Mouse (Mus musculus): ENCODE measurements around the gene Gpr27. TPM values are rescaled to one million over a fixed set of nuclear protein-coding genes. Genes with fewer than 3 reads are reported as not detected.

Gpr27 gene
- polyA plus RNA-seq, 1 experiment from 2014 or later, result 2.9 TPM

DNA sequence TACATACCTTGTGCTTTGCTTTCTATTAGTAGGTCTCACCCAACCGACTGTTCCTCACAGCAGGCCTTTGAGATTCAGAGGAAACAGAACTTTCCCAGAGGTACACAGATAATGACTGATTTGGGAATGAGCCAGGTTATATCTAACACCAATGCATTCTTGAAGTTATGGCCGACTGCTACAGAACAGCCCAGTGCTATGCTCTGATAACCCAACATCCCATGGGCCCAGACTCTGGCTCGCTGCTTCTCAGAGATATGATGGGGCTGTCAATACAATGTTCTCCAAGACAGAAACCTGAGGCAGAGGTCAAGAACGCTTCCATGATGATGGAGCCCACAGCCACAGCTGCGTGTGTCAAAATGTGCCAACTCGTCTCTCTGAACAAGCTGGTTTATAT, 4.0 kb upstream of the Gpr27 start:
- 86% methylated on average over 6 of the region's 6 CpGs for WGBS
- DNase-seq (ENCODE audit: low spot score), result no peak
- Histone ChIP-seq H3K9me3 (ENCODE audit: control insufficient read depth, low read length) (no peaks in the 10 kb centered on the region), H3K36me3 (ENCODE audit: control insufficient read depth, insufficient read depth, low read length) (no peaks in the 10 kb centered on the region), H3K27me3 (ENCODE audit: control insufficient read depth, insufficient read depth, low read length) (peaks cover 25% of the 10 kb centered on the region), H3K9ac (ENCODE audit: low read length) (no peak overlapping the region), H3K4me1 (ENCODE audit: control insufficient read depth, insufficient read depth, low read length) (peaks cover 5% of the 10 kb centered on the region; the same call in 1 of the 2 replicates), H3K4me3 (ENCODE audit: low read depth, low read length) (no peak overlapping the region), H3K27ac (replicated peaks; ENCODE audit: low read depth, low read length) (no peak overlapping the region), H3K4me2 (ENCODE audit: low read depth, severe bottlenecking) (no peak overlapping the region)
- no peak for ATAC-seq (ENCODE audit: insufficient number of reproducible peaks, low FRiP score, low TSS enrichment, low read depth)

DNA sequence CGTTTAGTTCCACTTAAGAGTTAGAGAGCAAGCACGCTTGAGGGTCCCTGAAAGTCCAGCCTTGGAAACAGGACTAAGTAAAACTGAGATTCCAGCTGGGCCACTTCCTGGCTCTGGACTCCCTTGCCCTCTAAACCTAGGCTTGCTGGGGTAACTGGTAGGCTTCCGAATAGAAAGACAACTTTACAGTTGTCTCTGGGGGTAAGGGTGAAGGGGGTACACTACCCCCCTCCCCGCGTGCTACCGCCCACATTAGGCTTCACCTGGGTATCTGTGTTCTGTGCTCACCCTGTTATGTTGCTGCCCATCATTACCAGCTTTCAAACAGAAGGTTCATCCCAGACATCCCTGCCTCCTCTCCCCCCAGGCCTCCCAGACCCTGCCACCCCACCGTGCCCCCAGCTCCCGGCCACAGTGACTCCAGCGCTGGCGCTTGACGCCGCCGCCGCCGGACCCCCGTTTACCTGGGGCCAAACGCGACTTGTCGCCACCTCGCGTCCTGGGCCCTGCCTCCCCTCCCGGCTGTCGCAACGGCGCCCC, 743 bp upstream of the Gpr27 start:
- ATAC-seq (ENCODE audit: insufficient number of reproducible peaks, low FRiP score, low TSS enrichment, low read depth), result 0 out of 2 replicates have a peak, but pooled peaks have one; percentile 44
- H3K4me2 ChIP-seq (ENCODE audit: low read depth, severe bottlenecking), result peak overlapping the region; percentile 88
- DNase-seq (ENCODE audit: low spot score), result no peak

DNA sequence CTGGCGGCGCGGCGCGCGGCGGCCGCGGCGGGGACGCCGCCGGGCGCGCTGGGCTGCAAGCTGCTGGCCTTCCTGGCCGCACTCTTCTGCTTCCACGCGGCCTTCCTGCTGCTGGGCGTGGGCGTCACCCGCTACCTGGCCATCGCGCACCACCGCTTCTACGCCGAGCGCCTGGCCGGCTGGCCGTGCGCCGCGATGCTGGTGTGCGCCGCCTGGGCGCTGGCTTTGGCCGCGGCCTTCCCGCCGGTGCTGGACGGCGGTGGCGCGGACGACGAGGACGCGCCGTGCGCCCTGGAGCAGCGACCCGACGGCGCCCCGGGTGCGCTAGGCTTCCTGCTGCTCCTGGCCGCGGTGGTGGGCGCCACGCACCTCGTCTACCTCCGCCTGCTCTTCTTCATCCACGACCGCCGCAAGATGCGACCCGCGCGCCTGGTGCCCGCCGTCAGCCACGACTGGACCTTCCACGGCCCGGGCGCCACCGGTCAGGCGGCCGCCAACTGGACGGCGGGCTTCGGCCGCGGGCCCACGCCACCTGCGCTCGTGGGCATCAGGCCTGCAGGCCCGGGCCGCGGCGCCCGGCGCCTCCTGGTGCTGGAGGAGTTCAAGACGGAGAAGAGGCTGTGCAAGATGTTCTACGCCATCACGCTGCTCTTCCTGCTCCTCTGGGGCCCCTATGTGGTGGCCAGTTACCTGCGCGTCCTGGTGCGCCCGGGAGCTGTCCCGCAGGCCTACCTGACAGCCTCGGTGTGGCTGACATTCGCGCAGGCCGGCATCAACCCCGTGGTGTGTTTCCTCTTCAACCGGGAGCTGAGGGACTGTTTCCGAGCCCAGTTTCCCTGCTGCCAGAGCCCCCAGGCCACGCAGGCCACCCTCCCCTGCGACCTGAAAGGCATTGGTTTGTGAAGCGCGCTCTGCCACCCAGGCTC, 700 bp downstream of the Gpr27 start:
- Histone ChIP-seq H3K27me3 (ENCODE audit: control insufficient read depth, insufficient read depth, low read length) (peaks cover 47% of the 10 kb centered on the region), H3K4me2 (ENCODE audit: low read depth, severe bottlenecking) (peak overlapping the region; percentile 88)

More for the DNA sequence above, 743 bp upstream of the Gpr27 start:
- Histone ChIP-seq H3K9me3 (ENCODE audit: control insufficient read depth, low read length) (no peaks in the 10 kb centered on the region), H3K27ac (replicated peaks; ENCODE audit: low read depth, low read length) (no peak overlapping the region), H3K4me3 (ENCODE audit: low read depth, low read length) (peak overlapping the region; percentile 63), H3K36me3 (ENCODE audit: control insufficient read depth, insufficient read depth, low read length) (no peaks in the 10 kb centered on the region), H3K27me3 (ENCODE audit: control insufficient read depth, insufficient read depth, low read length) (peaks cover 45% of the 10 kb centered on the region), H3K9ac (ENCODE audit: low read length) (peak overlapping the region; percentile 77), H3K4me1 (ENCODE audit: control insufficient read depth, insufficient read depth, low read length) (peaks cover 8% of the 10 kb centered on the region; the same call in 1 of the 2 replicates)
- 5% methylated on average over 25 of the region's 25 CpGs for WGBS

DNA sequence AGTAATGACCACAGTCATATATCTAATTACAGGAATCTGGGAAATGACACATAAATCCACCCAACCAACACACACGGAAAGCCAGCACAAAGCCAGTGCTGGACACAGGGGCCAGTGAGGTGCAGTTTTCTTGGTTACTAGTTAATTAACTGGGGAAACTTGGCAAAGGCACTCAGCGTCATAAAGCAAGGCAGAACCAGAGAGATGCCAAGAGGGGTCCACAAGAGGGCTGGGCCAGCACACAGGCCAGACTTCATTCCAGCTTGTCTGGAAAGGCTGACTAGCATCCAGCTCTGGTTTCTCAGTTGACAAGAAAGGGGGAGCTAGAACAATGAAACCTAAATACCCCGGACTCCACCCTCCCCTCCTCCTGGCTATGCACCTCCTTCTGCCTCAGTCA, 8.0 kb downstream of the Gpr27 start:
- peaks cover 3% of the 10 kb centered on the region; the same call in 1 of the 2 replicates for H3K4me1 ChIP-seq (ENCODE audit: control insufficient read depth, insufficient read depth, low read length)
- H3K27ac ChIP-seq (replicated peaks; ENCODE audit: low read depth, low read length), result no peak overlapping the region
- no peak for ATAC-seq (ENCODE audit: insufficient number of reproducible peaks, low FRiP score, low TSS enrichment, low read depth)
- no peaks in the 10 kb centered on the region for H3K36me3 ChIP-seq (ENCODE audit: control insufficient read depth, insufficient read depth, low read length)
- no peak for DNase-seq (ENCODE audit: low spot score)
- no peak overlapping the region for H3K4me3 ChIP-seq (ENCODE audit: low read depth, low read length)
- 0 out of 2 replicates have a peak, but pooled peaks cover 8% of the 10 kb centered on the region for H3K27me3 ChIP-seq (ENCODE audit: control insufficient read depth, insufficient read depth, low read length)
- H3K9me3 ChIP-seq (ENCODE audit: control insufficient read depth, low read length), result no peaks in the 10 kb centered on the region
- no peak overlapping the region for H3K4me2 ChIP-seq (ENCODE audit: low read depth, severe bottlenecking)
- no peak overlapping the region for H3K9ac ChIP-seq (ENCODE audit: low read length)
- WGBS, result 60% methylated on average over 3 of the region's 3 CpGs

More for the DNA sequence above, 700 bp downstream of the Gpr27 start:
- H3K27ac ChIP-seq (replicated peaks; ENCODE audit: low read depth, low read length), result no peak overlapping the region
- DNase-seq (ENCODE audit: low spot score) (peak; percentile 66), ATAC-seq (ENCODE audit: insufficient number of reproducible peaks, low FRiP score, low TSS enrichment, low read depth) (peak; percentile 21; the same call in 1 of the 2 replicates)
- H3K9ac ChIP-seq (ENCODE audit: low read length), result peak overlapping the region; percentile 77
- peaks cover 8% of the 10 kb centered on the region; the same call in 1 of the 2 replicates for H3K4me1 ChIP-seq (ENCODE audit: control insufficient read depth, insufficient read depth, low read length)
- no peaks in the 10 kb centered on the region for H3K9me3 ChIP-seq (ENCODE audit: control insufficient read depth, low read length)
- no peaks in the 10 kb centered on the region for H3K36me3 ChIP-seq (ENCODE audit: control insufficient read depth, insufficient read depth, low read length)
- WGBS, result 1% methylated on average over 91 of the region's 110 CpGs
- H3K4me3 ChIP-seq (ENCODE audit: low read depth, low read length), result peak overlapping the region; percentile 63

DNA sequence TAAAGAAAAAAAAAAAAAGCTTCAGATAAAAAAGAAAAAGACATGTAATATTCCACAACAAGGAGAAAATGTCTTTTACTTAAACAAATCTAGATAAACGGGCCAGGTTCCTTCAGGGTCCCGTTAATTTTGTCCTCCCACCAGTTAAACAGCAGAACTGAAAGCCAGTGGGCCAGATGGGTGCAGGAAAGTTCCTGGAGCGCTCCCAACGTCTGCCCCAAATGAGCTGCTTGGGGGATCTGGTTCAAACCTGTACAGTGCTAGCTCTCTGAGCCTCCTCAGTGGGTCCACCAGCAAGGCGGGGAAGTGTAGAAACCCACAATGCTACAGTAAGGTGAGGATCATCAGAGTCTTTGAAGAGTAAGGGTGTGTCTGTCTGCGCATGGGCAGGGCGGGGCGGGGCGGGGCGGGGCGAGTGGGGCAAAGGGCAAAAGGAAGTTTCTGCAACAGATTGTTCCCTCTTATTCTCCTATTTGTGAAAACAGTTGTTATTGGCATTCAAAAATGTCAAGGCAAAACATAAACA, 19.2 kb downstream of the Gpr27 start:
- whole genome bisulfite sequencing, result 58% methylated on average over 11 of the region's 11 CpGs
- no peaks in the 10 kb centered on the region for H3K9me3 ChIP-seq (ENCODE audit: control insufficient read depth, low read length)
- no peaks in the 10 kb centered on the region; the same call in 1 of the 2 replicates for H3K27me3 ChIP-seq (ENCODE audit: control insufficient read depth, insufficient read depth, low read length)
- no peak overlapping the region; the same call in 1 of the 2 replicates for H3K9ac ChIP-seq (ENCODE audit: low read length)
- no peaks in the 10 kb centered on the region for H3K36me3 ChIP-seq (ENCODE audit: control insufficient read depth, insufficient read depth, low read length)
- ATAC-seq (ENCODE audit: insufficient number of reproducible peaks, low FRiP score, low TSS enrichment, low read depth) (no peak), DNase-seq (ENCODE audit: low spot score) (no peak)
- no peak overlapping the region for H3K4me2 ChIP-seq (ENCODE audit: low read depth, severe bottlenecking)
- no peak overlapping the region for H3K27ac ChIP-seq (replicated peaks; ENCODE audit: low read depth, low read length)
- no peak overlapping the region for H3K4me3 ChIP-seq (ENCODE audit: low read depth, low read length)
- H3K4me1 ChIP-seq (ENCODE audit: control insufficient read depth, insufficient read depth, low read length), result no peaks in the 10 kb centered on the region

DNA sequence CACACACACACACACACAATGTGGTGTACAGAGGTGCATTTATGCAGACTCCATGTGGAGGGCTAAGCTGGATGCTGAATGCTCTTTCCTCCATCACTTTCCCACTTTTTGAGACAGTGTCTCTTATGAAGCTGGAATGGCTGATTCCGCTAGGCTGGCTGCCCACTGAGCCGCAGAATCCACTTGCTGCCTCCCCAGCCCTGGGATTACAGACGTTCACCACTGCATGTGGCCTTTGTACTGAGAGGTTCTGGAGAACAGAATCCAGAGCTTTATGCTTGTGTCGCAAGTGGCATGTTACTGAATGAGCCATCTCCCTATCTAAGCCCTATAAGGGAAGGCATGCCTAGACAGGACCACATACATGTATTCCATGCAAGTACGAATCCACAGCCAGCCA, 20.8 kb downstream of the Gpr27 start:
- 83% methylated on average over 5 of the region's 5 CpGs for WGBS
- no peaks in the 10 kb centered on the region; the same call in 1 of the 2 replicates for H3K27me3 ChIP-seq (ENCODE audit: control insufficient read depth, insufficient read depth, low read length)
- H3K4me1 ChIP-seq (ENCODE audit: control insufficient read depth, insufficient read depth, low read length), result no peaks in the 10 kb centered on the region
- H3K27ac ChIP-seq (replicated peaks; ENCODE audit: low read depth, low read length), result no peak overlapping the region
- no peak overlapping the region for H3K4me2 ChIP-seq (ENCODE audit: low read depth, severe bottlenecking)
- no peaks in the 10 kb centered on the region for H3K36me3 ChIP-seq (ENCODE audit: control insufficient read depth, insufficient read depth, low read length)
- no peak overlapping the region for H3K4me3 ChIP-seq (ENCODE audit: low read depth, low read length)
- H3K9ac ChIP-seq (ENCODE audit: low read length), result no peak overlapping the region
- DNase-seq (ENCODE audit: low spot score), result no peak
- H3K9me3 ChIP-seq (ENCODE audit: control insufficient read depth, low read length), result no peaks in the 10 kb centered on the region
- no peak for ATAC-seq (ENCODE audit: insufficient number of reproducible peaks, low FRiP score, low TSS enrichment, low read depth)

DNA sequence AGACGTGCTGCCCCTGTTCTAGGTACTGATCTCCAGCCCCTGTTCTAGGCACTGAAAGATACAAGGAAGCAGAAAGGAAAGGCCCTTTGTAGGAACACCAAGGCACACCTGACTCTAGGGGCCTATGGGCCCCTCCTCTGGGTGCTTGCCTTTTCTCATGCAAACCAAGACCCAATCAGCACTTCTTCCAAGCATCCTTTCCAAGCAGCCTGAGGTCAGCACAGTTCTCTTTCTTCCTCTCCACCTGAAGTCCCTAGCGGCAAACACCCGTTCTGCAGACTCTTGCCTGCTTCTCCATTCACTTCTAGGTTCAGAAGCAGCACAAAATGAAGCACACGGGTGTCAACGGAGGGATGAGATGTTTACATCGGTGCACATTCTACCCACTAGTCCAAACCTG, 22.7 kb downstream of the Gpr27 start:
- ATAC-seq (ENCODE audit: insufficient number of reproducible peaks, low FRiP score, low TSS enrichment, low read depth) (no peak), DNase-seq (ENCODE audit: low spot score) (no peak)
- Histone ChIP-seq H3K9me3 (ENCODE audit: control insufficient read depth, low read length) (no peaks in the 10 kb centered on the region), H3K36me3 (ENCODE audit: control insufficient read depth, insufficient read depth, low read length) (no peaks in the 10 kb centered on the region), H3K4me3 (ENCODE audit: low read depth, low read length) (no peak overlapping the region), H3K4me1 (ENCODE audit: control insufficient read depth, insufficient read depth, low read length) (no peaks in the 10 kb centered on the region), H3K4me2 (ENCODE audit: low read depth, severe bottlenecking) (no peak overlapping the region), H3K9ac (ENCODE audit: low read length) (no peak overlapping the region), H3K27me3 (ENCODE audit: control insufficient read depth, insufficient read depth, low read length) (no peaks in the 10 kb centered on the region; the same call in 1 of the 2 replicates), H3K27ac (replicated peaks; ENCODE audit: low read depth, low read length) (no peak overlapping the region)
- WGBS, result 55% methylated on average over 6 of the region's 6 CpGs

DNA sequence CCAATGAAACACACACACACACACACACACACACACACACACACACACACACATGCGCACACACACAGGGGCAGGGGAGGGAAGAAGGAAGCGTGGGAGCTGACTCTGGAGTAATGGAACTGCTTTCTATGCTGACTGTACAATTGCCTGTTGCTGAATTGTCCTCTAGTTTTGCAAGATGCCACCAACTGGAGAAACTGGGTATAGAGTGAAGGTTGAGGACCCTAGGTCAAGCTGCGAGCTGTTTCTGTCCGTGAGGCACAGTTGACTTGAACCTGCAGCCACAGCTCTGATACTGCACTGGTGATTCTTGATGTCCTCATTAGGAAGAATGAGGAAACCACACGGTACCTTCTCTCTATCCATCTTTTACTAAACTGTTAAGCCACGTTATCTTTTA, 23.4 kb downstream of the Gpr27 start:
- H3K4me3 ChIP-seq (ENCODE audit: low read depth, low read length), result no peak overlapping the region
- ATAC-seq (ENCODE audit: insufficient number of reproducible peaks, low FRiP score, low TSS enrichment, low read depth), result no peak
- no peaks in the 10 kb centered on the region; the same call in 1 of the 2 replicates for H3K27me3 ChIP-seq (ENCODE audit: control insufficient read depth, insufficient read depth, low read length)
- H3K4me2 ChIP-seq (ENCODE audit: low read depth, severe bottlenecking), result no peak overlapping the region
- no peak for DNase-seq (ENCODE audit: low spot score)
- H3K9me3 ChIP-seq (ENCODE audit: control insufficient read depth, low read length), result no peaks in the 10 kb centered on the region
- no peak overlapping the region for H3K9ac ChIP-seq (ENCODE audit: low read length)
- no peaks in the 10 kb centered on the region for H3K4me1 ChIP-seq (ENCODE audit: control insufficient read depth, insufficient read depth, low read length)
- H3K27ac ChIP-seq (replicated peaks; ENCODE audit: low read depth, low read length), result no peak overlapping the region
- WGBS, result 72% methylated on average over 6 of the region's 6 CpGs
- no peaks in the 10 kb centered on the region for H3K36me3 ChIP-seq (ENCODE audit: control insufficient read depth, insufficient read depth, low read length)
